Mouse (Mus musculus): Measurements from ENCODE around the gene Slc9b1. TPM values are rescaled to one million over a fixed set of nuclear protein-coding genes. Genes with fewer than 3 reads are reported as not detected.

Gene Slc9b1
- 0.61 TPM for polyA plus RNA-seq (2014; fragmentation: Illumina TruSeq; extraction: RNeasy Lipid Tissue Mini Kit (QIAGEN cat#74804); ENCODE audit: low read depth, low replicate concordance)

DNA sequence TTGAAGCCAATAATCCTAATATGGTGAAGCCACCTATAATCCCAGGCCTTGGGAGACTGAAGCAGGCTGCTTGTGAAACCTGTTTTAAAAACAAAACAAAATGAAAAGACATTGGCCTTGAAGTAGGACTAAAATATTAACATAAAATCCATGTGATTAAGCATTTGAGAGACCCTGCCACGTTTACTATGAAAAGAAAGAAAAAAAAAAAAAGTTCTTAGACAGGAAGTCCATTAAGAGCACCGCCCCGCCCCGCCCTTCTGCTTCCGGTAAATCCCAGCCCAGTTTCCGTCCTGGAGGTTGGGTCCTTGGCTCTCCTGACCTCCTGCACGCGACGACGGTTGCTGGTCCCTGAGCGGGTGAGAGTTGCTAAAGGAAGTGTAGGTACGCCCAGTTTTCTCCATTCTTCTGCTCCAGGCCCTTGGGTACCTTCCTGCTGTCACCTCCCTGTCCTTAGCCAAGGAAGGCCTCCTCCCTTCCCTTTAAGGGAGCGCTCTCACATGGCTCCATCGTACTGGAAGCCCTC is at the start of gene Slc9b1:
TSS of gene Slc9b1 (plus strand) at position 291 of the 526 bp plus-strand sequence.

DNA sequence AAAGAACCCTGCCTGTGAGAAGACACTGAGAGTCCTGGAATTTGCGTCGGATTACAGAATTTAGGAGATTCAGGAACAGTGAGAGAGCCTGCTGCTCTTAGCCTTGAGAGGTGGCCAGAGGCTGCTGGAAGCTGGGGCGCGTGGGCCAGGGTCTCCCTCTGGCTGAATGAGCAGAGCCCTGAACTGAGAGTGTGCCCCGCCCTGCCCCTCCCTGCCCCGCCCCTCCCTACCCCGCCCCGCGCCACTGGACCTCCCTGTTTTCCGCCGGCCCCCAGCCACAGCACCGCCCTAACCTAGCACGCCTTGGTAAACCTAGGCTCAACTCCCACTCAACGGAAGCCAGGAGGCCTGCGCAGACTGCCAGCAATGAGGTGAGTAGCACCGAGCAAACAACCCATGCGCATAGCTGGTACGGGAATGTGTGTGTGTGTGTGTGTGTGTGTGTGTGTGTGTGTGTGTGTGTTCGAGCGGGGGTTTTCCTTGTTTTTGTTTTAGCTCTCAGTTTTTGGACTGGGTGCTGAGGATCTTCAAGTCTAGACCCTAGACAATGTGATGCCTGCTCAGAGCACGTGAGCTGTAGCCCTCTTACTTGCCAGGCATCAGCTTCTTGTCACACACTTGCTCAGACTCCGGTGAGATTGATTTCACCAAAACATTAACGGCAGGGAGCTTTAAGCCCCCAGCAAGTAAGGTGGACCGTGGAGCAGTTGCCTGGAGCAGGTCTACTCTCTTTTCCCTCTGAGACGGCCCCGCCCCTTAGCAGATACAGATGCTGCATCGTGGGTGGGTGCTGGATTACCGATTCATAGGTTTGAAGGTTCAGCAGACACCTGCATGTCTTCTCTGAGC is 40.2 kb upstream of the Slc9b1 start, which contains the start of gene Slc9b2:
TSS of gene Slc9b2 (plus strand) at position 290 of the 849 bp plus-strand sequence.

DNA sequence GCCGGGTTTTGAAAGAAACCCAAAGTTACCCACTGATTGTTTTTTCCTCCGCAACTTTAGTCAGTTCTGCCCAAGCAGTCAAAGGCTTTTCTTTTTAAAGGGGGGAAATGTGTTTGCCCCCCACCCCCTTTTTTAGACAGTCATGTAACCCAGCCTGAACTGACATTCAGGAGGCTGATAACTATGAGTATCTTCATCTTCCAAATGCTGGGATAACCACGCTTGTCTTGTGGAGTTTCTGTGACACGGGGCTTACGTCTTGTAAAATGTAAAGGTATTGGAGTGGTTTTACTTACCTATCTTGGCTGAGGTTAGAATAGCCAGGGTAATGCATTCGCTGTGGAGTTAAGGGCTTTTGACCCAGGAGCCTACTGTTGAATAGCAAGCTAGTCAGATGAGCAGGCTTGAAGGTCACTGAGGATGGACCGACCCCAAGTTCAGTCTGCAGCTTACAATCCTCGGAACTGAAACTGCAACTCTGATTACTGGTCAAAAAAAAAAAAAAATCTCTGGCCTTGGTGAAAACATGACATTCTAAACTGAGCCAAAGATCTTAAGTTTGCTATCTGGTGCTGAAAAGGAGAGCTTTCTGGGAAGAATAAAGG is 75.9 kb downstream of the Slc9b1 start, which contains the start of gene Cisd2:
TSS of gene Cisd2 (minus strand) at position 318 of the 605 bp plus-strand sequence.

DNA sequence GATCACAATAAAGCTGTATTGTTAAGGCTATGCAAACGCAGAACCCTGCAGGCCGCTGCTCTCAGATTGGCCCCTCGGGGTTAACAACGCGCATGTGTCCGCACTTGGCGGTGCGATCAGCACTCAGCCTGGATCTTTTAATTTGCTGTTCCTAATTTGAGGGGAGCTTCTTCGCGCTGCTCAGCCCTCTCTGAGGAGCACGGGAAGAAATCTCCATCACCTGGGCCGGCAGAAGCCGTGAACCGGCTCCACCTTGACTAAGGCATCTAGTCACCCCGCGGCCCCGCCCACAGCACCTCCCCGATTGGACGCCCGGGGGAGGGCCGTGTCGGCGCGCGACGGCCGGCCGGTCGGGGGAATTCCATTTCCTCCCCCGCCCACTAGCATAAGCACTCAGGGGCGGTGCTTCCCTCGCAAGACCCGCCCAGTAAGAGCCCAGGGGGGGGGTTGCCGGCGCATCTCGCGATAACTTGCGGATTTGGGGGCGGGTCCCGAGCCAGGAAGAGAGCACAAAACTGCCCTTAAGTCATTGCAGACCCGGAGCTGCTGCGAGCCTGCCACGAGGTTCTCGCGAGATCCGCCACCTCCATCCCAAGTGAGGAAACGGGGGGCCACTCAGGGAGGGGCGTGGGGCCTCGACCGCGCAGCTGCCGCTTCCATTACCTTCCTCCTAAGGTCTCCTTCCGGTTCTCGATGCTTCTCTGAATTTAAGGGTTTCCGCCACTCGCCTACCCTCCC is 90.1 kb downstream of the Slc9b1 start, which contains the start of gene Ube2d3:
TSS of gene Ube2d3 (plus strand) at position 392 of the 738 bp plus-strand sequence.

Other genes starting within 250 kb of the Slc9b1 start
- 0.69 TPM for gene Cenpe, start 135.5 kb upstream of the Slc9b1 start, polyA plus RNA-seq (2014; fragmentation: Illumina TruSeq; extraction: RNeasy Lipid Tissue Mini Kit (QIAGEN cat#74804); ENCODE audit: low read depth, low replicate concordance)
- gene Bdh2, start 66.8 kb upstream of the Slc9b1 start, polyA plus RNA-seq (2014; fragmentation: Illumina TruSeq; extraction: RNeasy Lipid Tissue Mini Kit (QIAGEN cat#74804); ENCODE audit: low read depth, low replicate concordance) = 145 TPM
- 0.24 TPM for gene Slc9b2, start 40.3 kb upstream of the Slc9b1 start, polyA plus RNA-seq (2014; fragmentation: Illumina TruSeq; extraction: RNeasy Lipid Tissue Mini Kit (QIAGEN cat#74804); ENCODE audit: low read depth, low replicate concordance)
- gene Cisd2, start 75.9 kb downstream of the Slc9b1 start, polyA plus RNA-seq (2014; fragmentation: Illumina TruSeq; extraction: RNeasy Lipid Tissue Mini Kit (QIAGEN cat#74804); ENCODE audit: low read depth, low replicate concordance) = 158 TPM
- 1,331 TPM for gene Ube2d3, start 90.1 kb downstream of the Slc9b1 start, polyA plus RNA-seq (2014; fragmentation: Illumina TruSeq; extraction: RNeasy Lipid Tissue Mini Kit (QIAGEN cat#74804); ENCODE audit: low read depth, low replicate concordance)
- 61.9 TPM for gene Manba, start 137.6 kb downstream of the Slc9b1 start, polyA plus RNA-seq (2014; fragmentation: Illumina TruSeq; extraction: RNeasy Lipid Tissue Mini Kit (QIAGEN cat#74804); ENCODE audit: low read depth, low replicate concordance)